Mouse (Mus musculus): ENCODE measurements around the gene Atpaf2. TPM values are rescaled to one million over a fixed set of nuclear protein-coding genes. Genes with fewer than 3 reads are reported as not detected.

Gene Atpaf2
- polyA plus RNA-seq, 1 experiment, result 32.5 TPM

DNA sequence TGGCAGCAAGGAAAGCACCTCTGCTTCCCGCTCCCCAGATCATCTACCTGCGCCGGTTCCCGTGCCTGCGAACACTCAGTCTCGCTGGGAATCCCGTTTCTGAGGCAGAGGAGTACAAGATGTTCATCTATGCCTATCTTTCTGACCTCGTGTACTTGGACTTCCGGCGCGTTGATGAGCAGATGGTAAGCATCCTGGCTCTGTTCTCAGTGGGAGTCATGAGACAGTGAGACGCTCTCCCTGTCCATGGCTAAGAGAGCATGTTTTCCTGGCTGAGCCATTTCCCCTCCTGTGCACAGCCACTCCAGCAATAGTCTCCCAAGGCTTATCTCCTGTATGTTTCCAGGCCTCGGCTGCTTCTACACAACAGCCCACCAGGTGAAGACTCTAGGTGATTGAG is 47.8 kb downstream of the Atpaf2 start:
- no peaks in the 10 kb centered on the region for H3K27me3 ChIP-seq (ENCODE audit: control insufficient read depth, insufficient read depth, insufficient read length)
- no peak overlapping the region for H3K4me2 ChIP-seq (ENCODE audit: low read depth)
- no peak overlapping the region for H3ac ChIP-seq (ENCODE audit: control insufficient read depth, insufficient read length)
- TF ChIP-seq CEBPB (IDR thresholded peaks at IDR 0.05; ENCODE audit: insufficient read depth, poor library complexity, severe bottlenecking), result no peak
- TF ChIP-seq MAX (IDR thresholded peaks at IDR 0.05; ENCODE audit: low read depth), result no peak
- TF ChIP-seq USF1 (IDR thresholded peaks at IDR 0.05; ENCODE audit: low read depth), result no peak
- no peak for TF ChIP-seq MYOD1 (IDR thresholded peaks at IDR 0.05; ENCODE audit: control insufficient read depth in 1 of 3, insufficient read length in 2 of 3, low read depth in 2 of 3)
- TF ChIP-seq TCF3 (IDR thresholded peaks at IDR 0.05; ENCODE audit: insufficient read length, low read depth), result no peak
- no peak for TF ChIP-seq SRF (IDR thresholded peaks at IDR 0.05; ENCODE audit: control insufficient read depth, insufficient read length, low read depth)
- TF ChIP-seq REST (IDR thresholded peaks at IDR 0.05; ENCODE audit: insufficient read depth, insufficient read length), result no peak
- TF ChIP-seq POLR2AphosphoS2 (IDR thresholded peaks at IDR 0.05; ENCODE audit: insufficient read length, low read depth), result no peak
- no peak for TF ChIP-seq MYOG (IDR thresholded peaks at IDR 0.05; ENCODE audit: control insufficient read depth in 1 of 3, insufficient read depth in 1 of 3, insufficient read length in 2 of 3, low read depth in 2 of 3)
- no peak for TF ChIP-seq E2F4 (IDR thresholded peaks at IDR 0.05; ENCODE audit: insufficient read depth)
- no peak for TF ChIP-seq TCF12 (IDR thresholded peaks at IDR 0.05; ENCODE audit: insufficient read depth, poor library complexity, severe bottlenecking)
- no peak for TF ChIP-seq POLR2A (IDR thresholded peaks at IDR 0.05; ENCODE audit: insufficient read length, low read depth)
- no peaks in the 10 kb centered on the region for H3K36me3 ChIP-seq (ENCODE audit: control insufficient read depth, insufficient read depth)
- H3K4me3 ChIP-seq, result no peak overlapping the region
- H3K79me2 ChIP-seq (ENCODE audit: control insufficient read depth, insufficient read depth), result no peaks in the 10 kb centered on the region

DNA sequence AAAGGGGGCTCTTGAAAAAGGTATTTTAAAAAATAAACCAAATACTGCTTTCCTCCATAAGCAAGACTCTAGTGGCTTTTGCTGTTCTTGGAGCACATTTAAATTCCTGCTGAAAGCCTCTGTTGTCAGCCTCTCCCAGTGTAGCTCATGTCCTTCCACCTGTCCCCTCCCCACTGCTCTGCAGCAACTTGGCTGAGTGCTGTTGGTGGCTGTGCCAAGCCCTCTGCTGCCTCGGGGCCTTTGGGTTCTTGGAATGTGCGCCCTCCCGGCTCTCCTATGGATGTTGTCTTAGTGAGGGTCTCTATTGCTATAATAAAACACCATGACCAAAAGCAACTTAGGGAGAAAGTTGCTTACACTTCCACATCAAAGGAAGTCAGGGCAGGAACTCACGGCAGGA is 48.8 kb downstream of the Atpaf2 start:
- no peak for TF ChIP-seq TCF3 (IDR thresholded peaks at IDR 0.05; ENCODE audit: insufficient read length, low read depth)
- TF ChIP-seq MAX (IDR thresholded peaks at IDR 0.05; ENCODE audit: low read depth), result no peak
- TF ChIP-seq POLR2A (IDR thresholded peaks at IDR 0.05; ENCODE audit: insufficient read length, low read depth), result no peak
- no peak for TF ChIP-seq E2F4 (IDR thresholded peaks at IDR 0.05; ENCODE audit: insufficient read depth)
- no peak for TF ChIP-seq CEBPB (IDR thresholded peaks at IDR 0.05; ENCODE audit: insufficient read depth, poor library complexity, severe bottlenecking)
- no peak for TF ChIP-seq MYOG (IDR thresholded peaks at IDR 0.05; ENCODE audit: control insufficient read depth in 1 of 3, insufficient read depth in 1 of 3, insufficient read length in 2 of 3, low read depth in 2 of 3)
- no peak for TF ChIP-seq USF1 (IDR thresholded peaks at IDR 0.05; ENCODE audit: low read depth)
- TF ChIP-seq SRF (IDR thresholded peaks at IDR 0.05; ENCODE audit: control insufficient read depth, insufficient read length, low read depth), result no peak
- no peak for TF ChIP-seq MYOD1 (IDR thresholded peaks at IDR 0.05; ENCODE audit: control insufficient read depth in 1 of 3, insufficient read length in 2 of 3, low read depth in 2 of 3)
- no peak for TF ChIP-seq TCF12 (IDR thresholded peaks at IDR 0.05; ENCODE audit: insufficient read depth, poor library complexity, severe bottlenecking)
- no peak for TF ChIP-seq POLR2AphosphoS2 (IDR thresholded peaks at IDR 0.05; ENCODE audit: insufficient read length, low read depth)
- TF ChIP-seq REST (IDR thresholded peaks at IDR 0.05; ENCODE audit: insufficient read depth, insufficient read length), result no peak
- no peak overlapping the region for H3K4me3 ChIP-seq
- no peaks in the 10 kb centered on the region for H3K36me3 ChIP-seq (ENCODE audit: control insufficient read depth, insufficient read depth)
- no peaks in the 10 kb centered on the region for H3K27me3 ChIP-seq (ENCODE audit: control insufficient read depth, insufficient read depth, insufficient read length)
- H3K4me2 ChIP-seq (ENCODE audit: low read depth), result no peak overlapping the region
- no peaks in the 10 kb centered on the region for H3K79me2 ChIP-seq (ENCODE audit: control insufficient read depth, insufficient read depth)
- no peak overlapping the region for H3ac ChIP-seq (ENCODE audit: control insufficient read depth, insufficient read length)

DNA sequence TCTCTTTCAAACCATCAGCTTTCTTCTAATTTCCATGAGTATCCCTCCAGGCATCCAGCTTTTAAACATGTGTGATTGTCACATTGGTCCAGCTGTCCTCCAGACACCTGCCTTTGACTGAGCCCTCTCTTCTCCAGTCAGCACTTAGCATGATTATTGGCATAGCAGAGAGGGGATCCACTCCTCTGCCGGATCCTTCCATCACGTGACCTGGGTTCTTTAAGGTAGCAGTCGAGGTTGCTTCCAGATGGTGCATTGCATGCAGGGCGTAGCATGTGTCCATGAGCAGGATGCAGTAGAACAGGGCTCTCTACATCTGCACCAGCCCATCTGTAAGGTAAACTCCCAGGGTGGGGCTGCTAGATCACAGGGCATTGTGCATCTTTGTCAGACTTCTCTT is 49.3 kb downstream of the Atpaf2 start:
- TF ChIP-seq TCF12 (IDR thresholded peaks at IDR 0.05; ENCODE audit: insufficient read depth, poor library complexity, severe bottlenecking) (no peak), USF1 (IDR thresholded peaks at IDR 0.05; ENCODE audit: low read depth) (peak; percentile 87)
- H3K27me3 ChIP-seq (ENCODE audit: control insufficient read depth, insufficient read depth, insufficient read length), result peaks cover under 1% of the 10 kb centered on the region

DNA sequence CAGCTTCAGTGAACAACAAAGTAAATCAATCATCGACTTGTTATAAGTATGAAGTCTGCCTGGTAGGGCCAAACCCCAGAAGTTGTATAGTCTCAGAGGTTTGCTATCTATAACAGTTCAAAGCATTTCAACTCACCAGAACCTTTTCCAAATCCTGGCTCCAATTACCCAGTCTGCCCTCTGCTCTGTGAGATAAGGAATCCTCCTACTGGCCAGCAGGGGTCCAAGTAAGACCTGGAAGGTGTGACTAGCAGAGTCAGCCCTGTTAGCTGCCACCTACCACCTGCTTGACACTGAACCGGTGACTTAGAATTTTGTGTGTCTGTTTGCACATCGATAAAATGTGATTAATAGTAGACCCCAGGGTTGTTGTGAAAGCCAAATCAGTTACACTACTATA is 51.0 kb downstream of the Atpaf2 start:
- no peak overlapping the region for H3K4me3 ChIP-seq
- H3K79me2 ChIP-seq (ENCODE audit: control insufficient read depth, insufficient read depth), result no peaks in the 10 kb centered on the region
- H3K4me2 ChIP-seq (ENCODE audit: low read depth), result no peak overlapping the region
- no peak for TF ChIP-seq SRF (IDR thresholded peaks at IDR 0.05; ENCODE audit: control insufficient read depth, insufficient read length, low read depth)
- no peak for TF ChIP-seq MYOG (IDR thresholded peaks at IDR 0.05; ENCODE audit: control insufficient read depth in 1 of 3, insufficient read depth in 1 of 3, insufficient read length in 2 of 3, low read depth in 2 of 3)
- TF ChIP-seq CEBPB (IDR thresholded peaks at IDR 0.05; ENCODE audit: insufficient read depth, poor library complexity, severe bottlenecking), result no peak
- TF ChIP-seq TCF3 (IDR thresholded peaks at IDR 0.05; ENCODE audit: insufficient read length, low read depth), result no peak
- TF ChIP-seq MYOD1 (IDR thresholded peaks at IDR 0.05; ENCODE audit: control insufficient read depth in 1 of 3, insufficient read length in 2 of 3, low read depth in 2 of 3), result no peak
- no peak for TF ChIP-seq REST (IDR thresholded peaks at IDR 0.05; ENCODE audit: insufficient read depth, insufficient read length)
- no peak for TF ChIP-seq POLR2AphosphoS2 (IDR thresholded peaks at IDR 0.05; ENCODE audit: insufficient read length, low read depth)
- TF ChIP-seq MAX (IDR thresholded peaks at IDR 0.05; ENCODE audit: low read depth), result no peak
- TF ChIP-seq USF1 (IDR thresholded peaks at IDR 0.05; ENCODE audit: low read depth), result no peak
- TF ChIP-seq POLR2A (IDR thresholded peaks at IDR 0.05; ENCODE audit: insufficient read length, low read depth), result no peak
- TF ChIP-seq TCF12 (IDR thresholded peaks at IDR 0.05; ENCODE audit: insufficient read depth, poor library complexity, severe bottlenecking), result no peak
- H3ac ChIP-seq (ENCODE audit: control insufficient read depth, insufficient read length), result no peak overlapping the region
- H3K27me3 ChIP-seq (ENCODE audit: control insufficient read depth, insufficient read depth, insufficient read length), result peaks cover 4% of the 10 kb centered on the region
- no peaks in the 10 kb centered on the region for H3K36me3 ChIP-seq (ENCODE audit: control insufficient read depth, insufficient read depth)

More for the DNA sequence above, 49.3 kb downstream of the Atpaf2 start:
- Histone ChIP-seq H3K4me3 (no peak overlapping the region), H3ac (ENCODE audit: control insufficient read depth, insufficient read length) (no peak overlapping the region), H3K4me2 (ENCODE audit: low read depth) (peak overlapping the region; percentile 43), H3K36me3 (ENCODE audit: control insufficient read depth, insufficient read depth) (no peaks in the 10 kb centered on the region), H3K79me2 (ENCODE audit: control insufficient read depth, insufficient read depth) (no peaks in the 10 kb centered on the region)

Data from myocyte (in vitro differentiated cells).